Mouse (Mus musculus): ENCODE results near the gene 9130204L05Rik. TPM values are rescaled to one million over a fixed set of nuclear protein-coding genes. Genes with fewer than 3 reads are reported as not detected.

The 9130204L05Rik gene
- polyA plus RNA-seq (2012) = not detected in 2 replicates

GRCm38 (mm10) chr3:91090703-91091102 is at the start of gene 9130204L05Rik:
TSS of gene 9130204L05Rik (minus strand) at chr3:91090803.
- no peak for TF ChIP-seq GATA1 (IDR thresholded peaks at IDR 0.05; ENCODE audit: low read length)

DNA sequence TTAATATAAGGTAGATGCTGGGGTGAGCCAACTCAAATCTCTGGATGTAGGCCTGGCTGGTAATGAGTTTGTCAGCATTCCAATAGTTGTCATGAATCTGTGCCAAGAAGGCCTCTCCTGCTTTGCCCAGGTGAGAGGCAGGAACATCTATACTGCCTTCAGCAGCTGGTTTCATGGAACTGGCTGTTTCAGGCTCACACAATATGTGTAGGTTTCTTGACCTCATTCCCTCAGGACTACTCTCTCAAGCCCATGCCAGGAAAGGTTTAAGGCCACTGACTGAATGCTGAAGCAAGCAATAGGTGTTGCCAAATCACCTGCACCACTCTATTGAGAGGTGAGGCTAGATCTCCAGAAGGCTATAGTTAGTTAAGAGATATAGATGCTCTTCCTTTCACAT is 18.1 kb upstream of the 9130204L05Rik start:
- TF ChIP-seq GATA1 (IDR thresholded peaks at IDR 0.05; ENCODE audit: low read length) = no peak

DNA sequence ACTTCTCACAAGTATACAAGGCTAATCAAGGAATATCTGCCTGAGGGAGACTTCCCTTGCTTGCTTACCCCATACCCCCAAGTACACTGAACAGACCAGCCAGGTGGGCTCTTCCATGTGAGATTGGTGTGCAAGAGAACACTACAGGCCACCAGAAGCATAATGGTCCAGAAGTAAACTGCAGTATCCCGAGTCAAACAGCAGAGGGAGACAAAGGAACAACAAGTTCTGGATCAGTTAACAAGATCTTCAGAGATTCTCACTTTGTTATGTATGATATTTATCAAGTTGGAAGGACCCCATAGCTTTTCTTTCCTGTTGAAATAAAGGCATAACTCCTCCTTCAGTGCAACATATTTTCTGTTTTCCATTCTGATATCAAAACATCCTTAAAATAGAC is 31.4 kb downstream of the 9130204L05Rik start:
- no peak for TF ChIP-seq GATA1 (IDR thresholded peaks at IDR 0.05; ENCODE audit: low read length)

- no peak for TF ChIP-seq GATA1 (IDR thresholded peaks at IDR 0.05; ENCODE audit: low read length)
Measured at GRCm38 (mm10) chr3:91052654-91053053, 37.9 kb downstream of the 9130204L05Rik start.
